20 mouse cellular contexts compared by ENCODE assay signal in genomic region chr5:23505578-23505977, GRCm38 (mm10).
"Had no signal": no experiment of that assay in that cellular context is flagged by ENCODE, and none has a peak within 500 bp of the region (broad histone marks: within the 10 kb centered on the region; RNA-seq: fewer than 3 reads in every experiment).

No protein-coding gene starts in this region.

- H3K9me3 ChIP-seq: kidney, embryonic 15.5 days; limb, embryonic 12.5 days; limb, embryonic 15.5 days; midbrain, embryonic 12.5 days; midbrain, embryonic 15.5 days; neural tube, embryonic 12.5 days; neural tube, embryonic 15.5 days had no signal

- DNase-seq: kidney, adult 8-10 months; kidney, postnatal 10 days; kidney, postnatal 36 days; left cerebral cortex, postnatal 4 days; liver, postnatal 0 days; lung, embryonic 14.5 days; retina, postnatal 1 day; thymus, adult 2 months; thymus, postnatal 14 days; thymus, postnatal 4 days had no signal

- H3K4me2 ChIP-seq: kidney, embryonic 15.5 days; limb, embryonic 12.5 days; limb, embryonic 15.5 days; liver, embryonic 11.5 days; lung, embryonic 14.5 days; midbrain, embryonic 12.5 days; midbrain, embryonic 15.5 days; neural tube, embryonic 12.5 days; neural tube, embryonic 15.5 days had no signal

- H3K4me1 ChIP-seq: kidney, embryonic 15.5 days; limb, embryonic 15.5 days; midbrain, embryonic 12.5 days; midbrain, embryonic 15.5 days; neural tube, embryonic 15.5 days had no signal

- ATAC-seq: liver, postnatal 0 days; midbrain, embryonic 15.5 days had no signal

- H3K27me3 ChIP-seq: kidney, embryonic 15.5 days; limb, embryonic 12.5 days; limb, embryonic 15.5 days; midbrain, embryonic 12.5 days; midbrain, embryonic 15.5 days; neural tube, embryonic 12.5 days; neural tube, embryonic 15.5 days had no signal

- H3K27ac ChIP-seq: kidney, embryonic 15.5 days; limb, embryonic 12.5 days; limb, embryonic 15.5 days; liver, embryonic 14.5 days; macrophage; midbrain, embryonic 12.5 days; midbrain, embryonic 15.5 days; neural tube, embryonic 12.5 days; neural tube, embryonic 15.5 days had no signal

- H3K4me3 ChIP-seq: kidney, embryonic 15.5 days; limb, embryonic 12.5 days; limb, embryonic 15.5 days; midbrain, embryonic 12.5 days; midbrain, embryonic 15.5 days; neural tube, embryonic 12.5 days; neural tube, embryonic 15.5 days had no signal

- H3K9ac ChIP-seq: kidney, embryonic 15.5 days; limb, embryonic 12.5 days; limb, embryonic 15.5 days; liver, embryonic 14.5 days; liver, postnatal 0 days; lung, embryonic 14.5 days; midbrain, embryonic 12.5 days; midbrain, embryonic 15.5 days; neural tube, embryonic 12.5 days; neural tube, embryonic 15.5 days had no signal
